Comparison of ENCODE assay signal across 10 mouse cellular contexts in the genomic region with DNA sequence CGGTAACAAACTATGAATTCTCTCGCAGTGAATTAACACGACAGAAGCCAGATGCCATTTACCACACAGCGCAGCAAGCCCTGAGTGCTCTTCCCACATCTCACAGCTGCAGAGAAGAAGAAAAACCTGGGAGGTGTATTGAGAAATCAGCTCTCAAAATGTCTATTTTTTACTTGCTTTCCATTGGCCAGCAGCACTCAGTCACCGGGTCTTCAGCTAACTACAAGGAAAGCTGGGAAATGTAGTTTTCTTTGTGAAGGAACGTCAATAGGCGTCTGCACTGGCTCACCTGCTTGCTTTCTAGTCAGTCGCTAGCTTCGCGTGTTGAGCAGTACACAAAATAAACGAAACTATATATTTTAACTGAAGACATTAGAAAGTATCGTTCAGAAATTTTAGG. TPM values are rescaled to one million over a fixed set of nuclear protein-coding genes. Genes with fewer than 3 reads are reported as not detected.
DNase-seq lines count a peak whose midpoint lies in the region; ATAC-seq and TF ChIP-seq lines count a peak whose summit lies in the region.
"Had no signal": no experiment of that assay in that cellular context is flagged by ENCODE, and none has a peak within 500 bp of the region (broad histone marks: within the 10 kb centered on the region; RNA-seq: fewer than 3 reads in every experiment).

No protein-coding gene starts in this region.

- H3K9me3 ChIP-seq in kidney, postnatal 0 days (replicated peaks; ENCODE audit: low read length): no peaks in the 10 kb centered on the region
- H3K9me3 ChIP-seq in hindbrain, embryonic 12.5 days (replicated peaks): no peaks in the 10 kb centered on the region
- H3K9me3 ChIP-seq in neural tube, embryonic 13.5 days: no peaks in the 10 kb centered on the region

- peak; percentile 35 for DNase-seq in kidney, postnatal 0 days (ENCODE audit: low spot score)
- no peak for DNase-seq in kidney, adult 2 months
- peak; percentile 87 for DNase-seq in brain, adult 2 months (ENCODE audit: low read depth, low spot score)
- no peak for DNase-seq in cerebellum, adult 18-20 months
- no peak for DNase-seq in heart, adult 18-20 months
- DNase-seq in B cell, adult 2 months: no peak
- DNase-seq: cerebellum, adult 9-10 months had no signal

- no peaks in the 10 kb centered on the region for H3K27me3 ChIP-seq in kidney, postnatal 0 days (ENCODE audit: insufficient read depth, low read length)
- no peaks in the 10 kb centered on the region for H3K27me3 ChIP-seq in kidney, adult 2 months (replicated peaks; ENCODE audit: control insufficient read depth, insufficient read depth, low read length)
- no peaks in the 10 kb centered on the region for H3K27me3 ChIP-seq in hindbrain, embryonic 12.5 days
- H3K27me3 ChIP-seq in neural tube, embryonic 13.5 days: no peaks in the 10 kb centered on the region

- H3K9ac ChIP-seq in kidney, postnatal 0 days (ENCODE audit: low read depth, low read length): no peak overlapping the region
- no peak overlapping the region for H3K9ac ChIP-seq in hindbrain, embryonic 12.5 days
- H3K9ac ChIP-seq in neural tube, embryonic 13.5 days: no peak overlapping the region

- H3K36me3 ChIP-seq in kidney, postnatal 0 days (ENCODE audit: insufficient read depth, low read length): no peaks in the 10 kb centered on the region
- H3K36me3 ChIP-seq in kidney, adult 2 months (ENCODE audit: control insufficient read depth, insufficient read depth, low read length): no peaks in the 10 kb centered on the region
- H3K36me3 ChIP-seq in hindbrain, embryonic 12.5 days: no peaks in the 10 kb centered on the region
- no peaks in the 10 kb centered on the region for H3K36me3 ChIP-seq in neural tube, embryonic 13.5 days

- no peak for TF ChIP-seq POLR2A in kidney, adult 2 months (IDR thresholded peaks at IDR 0.05; ENCODE audit: low read depth, low read length)

- ATAC-seq in kidney, postnatal 0 days (replicated peaks; ENCODE audit: low FRiP score, low read depth): no peak
- peak; percentile 68 for ATAC-seq in hindbrain, embryonic 12.5 days (ENCODE audit: low FRiP score)
- ATAC-seq in neural tube, embryonic 13.5 days (ENCODE audit: low read depth): peak; percentile 77

- no peak overlapping the region for H3K27ac ChIP-seq in kidney, postnatal 0 days
- no peak overlapping the region for H3K27ac ChIP-seq in kidney, adult 2 months (ENCODE audit: insufficient read depth, low read depth, low read length)
- H3K27ac ChIP-seq in hindbrain, embryonic 12.5 days: no peak overlapping the region
- H3K27ac ChIP-seq in neural tube, embryonic 13.5 days (replicated peaks): no peak overlapping the region

- H3K4me2 ChIP-seq in kidney, postnatal 0 days (ENCODE audit: low read length): no peak overlapping the region
- no peak overlapping the region for H3K4me2 ChIP-seq in hindbrain, embryonic 12.5 days (replicated peaks)
- H3K4me2 ChIP-seq in neural tube, embryonic 13.5 days: no peak overlapping the region

- TF ChIP-seq CTCF in kidney, postnatal 0 days (IDR thresholded peaks at IDR 0.05; ENCODE audit: low read depth): no peak
- TF ChIP-seq CTCF in kidney, adult 2 months (conservative IDR thresholded peaks at IDR 0.05; ENCODE audit: insufficient read depth, insufficient read length, low read depth, low read length): no peak

- no peaks in the 10 kb centered on the region for H3K4me1 ChIP-seq in kidney, postnatal 0 days (replicated peaks; ENCODE audit: insufficient read depth, low read length)
- no peaks in the 10 kb centered on the region for H3K4me1 ChIP-seq in kidney, adult 2 months (ENCODE audit: control insufficient read depth, insufficient read depth, low read length)
- peaks cover 8% of the 10 kb centered on the region; the same call in 1 of the 2 replicates for H3K4me1 ChIP-seq in hindbrain, embryonic 12.5 days
- H3K4me1 ChIP-seq in neural tube, embryonic 13.5 days (replicated peaks): 0 out of 2 replicates have a peak, but pooled peaks cover 6% of the 10 kb centered on the region

- H3K4me3 ChIP-seq in kidney, postnatal 0 days (replicated peaks; ENCODE audit: low read depth, low read length): no peak overlapping the region
- no peak overlapping the region for H3K4me3 ChIP-seq in kidney, adult 2 months (ENCODE audit: insufficient read depth, low read depth, low read length)
- no peak overlapping the region for H3K4me3 ChIP-seq in hindbrain, embryonic 12.5 days
- H3K4me3 ChIP-seq in neural tube, embryonic 13.5 days: no peak overlapping the region

- WGBS in kidney, postnatal 0 days: 68% methylated on average over 12 of the region's 12 CpGs
- WGBS in kidney, adult 2 months: 75% methylated on average over 12 of the region's 12 CpGs
- WGBS in hindbrain, embryonic 12.5 days: 81% methylated on average over 12 of the region's 12 CpGs
- 76% methylated on average over 12 of the region's 12 CpGs for WGBS in neural tube, embryonic 13.5 days

RNA-seq across cellular contexts. Expression of gene Nxnl2, which starts 37.1 kb away (rescaled TPM):
- polyA plus RNA-seq in kidney, postnatal 0 days (2015; fragmentation: Nextera tagmentation; extraction: Ambion mirVana): 2.3 and 2.5 TPM in 2 replicates
- 0.53 and 0.69 TPM in 2 replicates for polyA plus RNA-seq in kidney, adult 2 months (2012; rRNA removed)
- 2.0 and 2.5 TPM in 2 replicates for polyA plus RNA-seq in hindbrain, embryonic 12.5 days (2016; fragmentation: Nextera tagmentation; extraction: Ambion mirVana)
- 0.50 and 0.92 TPM in 2 replicates for polyA plus RNA-seq in neural tube, embryonic 13.5 days (2015; fragmentation: Nextera tagmentation; extraction: Ambion mirVana)
- total RNA-seq in heart, adult 18-20 months (2021): 1 to 10 TPM in 1 of 2 experiments, under 1 TPM in 1; 0.62 to 1.3 TPM
- total RNA-seq: MEL had no signal

Comparison
In these comparisons a context has a peak if more than half of its experiments do, and no peak if none do; other contexts are left out.
1. DNase-seq: peak in kidney, postnatal 0 days (single experiment) and brain, adult 2 months (single experiment); none in kidney, adult 2 months (single experiment), cerebellum, adult 18-20 months (0 of 2), heart, adult 18-20 months (0 of 2) and B cell, adult 2 months (0 of 2).